Mouse (Mus musculus) liver, embryonic 15.5 days (tissue): ENCODE results near the gene Thsd4. TPM values are rescaled to one million over a fixed set of nuclear protein-coding genes. Genes with fewer than 3 reads are reported as not detected.
"Not testable (repeated sequence)": the region's sequence is repeated elsewhere in the genome, so short reads cannot be mapped to it uniquely, and the experiment has no call there.

ENCODE experiments used
- ATAC-seq: fragments of 200-750 bp; cut with Nextera tagmentation; 2 replicates; pipeline ENCODE4 v1.8.0; 2017; ENCODE audit warnings: moderate number of reproducible peaks, mild to moderate bottlenecking, moderate library complexity; ENCODE audit not compliant: insufficient read depth
- H3K27ac ChIP-seq: fragments of 300-500 bp; sonication (generic); replicated peaks from 2 replicates; pipeline ENCODE4 v1.5.1; 2015; ENCODE audit warnings: mild to moderate bottlenecking, inconsistent platforms
- H3K27me3 ChIP-seq: fragments of 300-500 bp; sonication (generic); 2 replicates; pipeline ENCODE4 v1.6.1; 2015; ENCODE audit warnings: mild to moderate bottlenecking, inconsistent platforms
- H3K36me3 ChIP-seq: fragments of 300-500 bp; sonication (generic); replicated peaks from 2 replicates; pipeline ENCODE4 v1.6.1; 2015; ENCODE audit warnings: moderate library complexity, mild to moderate bottlenecking, inconsistent platforms
- H3K4me1 ChIP-seq: fragments of 300-500 bp; sonication (generic); replicated peaks from 2 replicates; pipeline ENCODE4 v1.6.1; 2015; ENCODE audit warnings: inconsistent platforms
- H3K4me2 ChIP-seq: fragments of 300-500 bp; sonication (generic); 2 replicates; pipeline ENCODE4 v1.6.1; 2015; ENCODE audit warnings: moderate library complexity, mild to moderate bottlenecking, inconsistent platforms
- H3K4me3 ChIP-seq: fragments of 300-500 bp; sonication (generic); replicated peaks from 2 replicates; pipeline ENCODE4 v1.5.1; 2015; ENCODE audit warnings: mild to moderate bottlenecking, inconsistent platforms
- H3K9ac ChIP-seq: fragments of 300-500 bp; sonication (generic); 2 replicates; pipeline ENCODE4 v1.6.1; 2015; ENCODE audit warnings: moderate library complexity, mild to moderate bottlenecking, inconsistent platforms
- H3K9me3 ChIP-seq: fragments of 300-500 bp; sonication (generic); replicated peaks from 2 replicates; pipeline ENCODE4 v1.6.1; 2016; ENCODE audit warnings: inconsistent platforms
- WGBS: fragments of 180-500 bp; shearing (Covaris S2); methylation state at CpG from one replicate; pipeline ENCODE4 v1.1.7; 2015; ENCODE audit warnings: mixed read lengths; ENCODE audit not compliant: insufficient replicate concordance; 5-methylcytosine and 5-hydroxymethylcytosine counted together
- polyA plus RNA-seq: library from polyadenylated mRNA; unstranded; fragments of >200 nt; fragmentation: Nextera tagmentation; extraction: Ambion mirVana; gene quantifications from 2 replicates; pipeline ENCODE4 v1.2.1, GENCODE M21; 2015

Thsd4 gene
- polyA plus RNA-seq, 1 experiment from 2014 or later = 0.73 TPM

GRCm38 (mm10) chr9:60180114-60180513, 341.7 kb downstream of the Thsd4 start:
- ATAC-seq = no peak
- Histone ChIP-seq H3K27me3 (no peaks in the 10 kb centered on the region), H3K9ac (no peak overlapping the region), H3K9me3 (no peaks in the 10 kb centered on the region), H3K4me1 (0 out of 2 replicates have a peak, but pooled peaks cover 10% of the 10 kb centered on the region), H3K36me3 (no peaks in the 10 kb centered on the region), H3K4me3 (no peak overlapping the region), H3K4me2 (no peak overlapping the region), H3K27ac (0 out of 2 replicates have a peak overlapping the region, but pooled peaks have one; percentile 29)
- whole genome bisulfite sequencing = 60% methylated on average over 6 of the region's 6 CpGs

GRCm38 (mm10) chr9:60176311-60176710, 345.5 kb downstream of the Thsd4 start:
- no peak overlapping the region for H3K27ac ChIP-seq
- no peaks in the 10 kb centered on the region for H3K27me3 ChIP-seq
- no peaks in the 10 kb centered on the region for H3K36me3 ChIP-seq
- no peak overlapping the region for H3K4me3 ChIP-seq
- H3K9me3 ChIP-seq = no peaks in the 10 kb centered on the region
- WGBS = 64% methylated on average over 3 of the region's 3 CpGs
- H3K4me2 ChIP-seq = no peak overlapping the region
- H3K4me1 ChIP-seq = 0 out of 2 replicates have a peak, but pooled peaks cover 10% of the 10 kb centered on the region
- no peak overlapping the region for H3K9ac ChIP-seq
- ATAC-seq = no peak

GRCm38 (mm10) chr9:60172459-60173060, 349.3 kb downstream of the Thsd4 start:
- not testable (repeated sequence) for H3K9me3 ChIP-seq, H3K4me2 ChIP-seq, H3K4me3 ChIP-seq, H3K4me1 ChIP-seq, ATAC-seq, H3K27ac ChIP-seq, H3K9ac ChIP-seq, H3K27me3 ChIP-seq, H3K36me3 ChIP-seq
- WGBS = 54% methylated on average over 9 of the region's 9 CpGs

- no peaks in the 10 kb centered on the region for H3K36me3 ChIP-seq
- H3K4me3 ChIP-seq = no peak overlapping the region
- WGBS = 60% methylated on average over 4 of the region's 4 CpGs
- H3K27me3 ChIP-seq = no peaks in the 10 kb centered on the region
- H3K27ac ChIP-seq = no peak overlapping the region
- no peaks in the 10 kb centered on the region for H3K9me3 ChIP-seq
- ATAC-seq = no peak
- no peak overlapping the region for H3K9ac ChIP-seq
- no peak overlapping the region for H3K4me2 ChIP-seq
- H3K4me1 ChIP-seq = no peaks in the 10 kb centered on the region; the same call in 1 of the 2 replicates
Observed at GRCm38 (mm10) chr9:60166990-60167389, 354.9 kb downstream of the Thsd4 start.

GRCm38 (mm10) chr9:60160855-60161254, 361.0 kb downstream of the Thsd4 start:
- Histone ChIP-seq H3K27ac (no peak overlapping the region), H3K36me3 (no peaks in the 10 kb centered on the region), H3K4me2 (no peak overlapping the region), H3K9ac (no peak overlapping the region), H3K4me3 (no peak overlapping the region), H3K9me3 (no peaks in the 10 kb centered on the region), H3K4me1 (no peaks in the 10 kb centered on the region), H3K27me3 (no peaks in the 10 kb centered on the region)
- WGBS = 22% methylated on average over 5 of the region's 5 CpGs
- ATAC-seq = no peak

GRCm38 (mm10) chr9:60160194-60160593, 361.7 kb downstream of the Thsd4 start:
- Histone ChIP-seq H3K4me3 (no peak overlapping the region), H3K4me2 (no peak overlapping the region), H3K9me3 (no peaks in the 10 kb centered on the region), H3K36me3 (no peaks in the 10 kb centered on the region), H3K9ac (no peak overlapping the region), H3K27ac (no peak overlapping the region), H3K27me3 (no peaks in the 10 kb centered on the region), H3K4me1 (no peaks in the 10 kb centered on the region)
- no peak for ATAC-seq
- WGBS = 68% methylated on average over 7 of the region's 7 CpGs

- no peak overlapping the region for H3K27ac ChIP-seq
- H3K9ac ChIP-seq = no peak overlapping the region
- no peak overlapping the region for H3K4me2 ChIP-seq
- WGBS = 70% methylated on average over 1 of the region's 1 CpGs
- ATAC-seq = no peak
- no peaks in the 10 kb centered on the region for H3K4me1 ChIP-seq
- H3K4me3 ChIP-seq = no peak overlapping the region
- no peaks in the 10 kb centered on the region for H3K36me3 ChIP-seq
- no peaks in the 10 kb centered on the region for H3K9me3 ChIP-seq
- H3K27me3 ChIP-seq = no peaks in the 10 kb centered on the region
Observed at GRCm38 (mm10) chr9:60152990-60153389, 368.9 kb downstream of the Thsd4 start.

- no peak overlapping the region for H3K4me2 ChIP-seq
- ATAC-seq = no peak
- H3K9me3 ChIP-seq = no peaks in the 10 kb centered on the region
- 61% methylated on average over 11 of the region's 11 CpGs for WGBS
- no peak overlapping the region for H3K27ac ChIP-seq
- no peak overlapping the region for H3K4me3 ChIP-seq
- H3K4me1 ChIP-seq = no peaks in the 10 kb centered on the region
- no peaks in the 10 kb centered on the region for H3K36me3 ChIP-seq
- no peaks in the 10 kb centered on the region for H3K27me3 ChIP-seq
- no peak overlapping the region for H3K9ac ChIP-seq
Observed at GRCm38 (mm10) chr9:60151897-60152627, 369.8 kb downstream of the Thsd4 start.

- no peaks in the 10 kb centered on the region for H3K9me3 ChIP-seq
- 46% methylated on average over 1 of the region's 1 CpGs for WGBS
- no peak overlapping the region for H3K27ac ChIP-seq
- H3K36me3 ChIP-seq = no peaks in the 10 kb centered on the region
- no peak overlapping the region for H3K4me2 ChIP-seq
- H3K9ac ChIP-seq = no peak overlapping the region
- no peak overlapping the region for H3K4me3 ChIP-seq
- ATAC-seq = no peak
- no peaks in the 10 kb centered on the region for H3K27me3 ChIP-seq
- no peaks in the 10 kb centered on the region for H3K4me1 ChIP-seq
Observed at GRCm38 (mm10) chr9:60150511-60150910, 371.3 kb downstream of the Thsd4 start.

GRCm38 (mm10) chr9:60148988-60149387, 372.9 kb downstream of the Thsd4 start:
- no peak overlapping the region for H3K4me3 ChIP-seq
- H3K4me2 ChIP-seq = no peak overlapping the region
- no peak for ATAC-seq
- no peak overlapping the region for H3K27ac ChIP-seq
- H3K9ac ChIP-seq = no peak overlapping the region
- H3K9me3 ChIP-seq = no peaks in the 10 kb centered on the region
- whole genome bisulfite sequencing = 71% methylated on average over 7 of the region's 7 CpGs
- H3K27me3 ChIP-seq = no peaks in the 10 kb centered on the region
- no peaks in the 10 kb centered on the region for H3K36me3 ChIP-seq
- H3K4me1 ChIP-seq = no peaks in the 10 kb centered on the region

- Histone ChIP-seq H3K4me2 (no peak overlapping the region), H3K27me3 (no peaks in the 10 kb centered on the region), H3K9me3 (no peaks in the 10 kb centered on the region), H3K9ac (no peak overlapping the region), H3K4me3 (no peak overlapping the region), H3K27ac (no peak overlapping the region), H3K36me3 (no peaks in the 10 kb centered on the region), H3K4me1 (no peaks in the 10 kb centered on the region)
- ATAC-seq = no peak
- WGBS = 73% methylated on average over 4 of the region's 4 CpGs
Observed at GRCm38 (mm10) chr9:60147401-60147800, 374.4 kb downstream of the Thsd4 start.
